Mouse (Mus musculus) hindbrain, embryonic 11.5 days (tissue): Measurements from ENCODE around the gene Ropn1l. TPM values are rescaled to one million over a fixed set of nuclear protein-coding genes. Genes with fewer than 3 reads are reported as not detected.

Source experiments
- ATAC-seq: fragments of 200-750 bp; cut with Nextera tagmentation; 2 replicates; pipeline ENCODE4 v1.8.0; 2017; ENCODE audit warnings: mild to moderate bottlenecking, moderate TSS enrichment, moderate library complexity; ENCODE audit not compliant: low FRiP score
- DNase-seq: peaks from one replicate; pipeline ENCODE4 v3.0.0-alpha.2; 2015; ENCODE audit warnings: low spot score
- H3K27ac ChIP-seq: fragments of 300-500 bp; sonication (generic); 2 replicates; pipeline ENCODE4 v1.5.1; 2014; ENCODE audit warnings: mild to moderate bottlenecking, low read depth, low read length
- H3K27me3 ChIP-seq: fragments of 300-500 bp; sonication (generic); 2 replicates; pipeline ENCODE4 v1.6.1; 2014; ENCODE audit warnings: mild to moderate bottlenecking, low read length, moderate library complexity, mixed read lengths; ENCODE audit not compliant: control insufficient read depth, insufficient read depth
- H3K36me3 ChIP-seq: fragments of 300-500 bp; sonication (generic); 2 replicates; pipeline ENCODE4 v1.6.1; 2014; ENCODE audit warnings: mild to moderate bottlenecking, low read length, moderate library complexity, mixed read lengths; ENCODE audit not compliant: control insufficient read depth, insufficient read depth
- H3K4me1 ChIP-seq: fragments of 300-500 bp; sonication (generic); replicated peaks from 2 replicates; pipeline ENCODE4 v1.6.1; 2014; ENCODE audit warnings: low read length, mixed read lengths; ENCODE audit not compliant: control insufficient read depth, insufficient read depth
- H3K4me2 ChIP-seq: fragments of 300-500 bp; sonication (generic); replicated peaks from 2 replicates; pipeline ENCODE4 v1.6.1; 2014; ENCODE audit warnings: mild to moderate bottlenecking, low read depth, low read length
- H3K4me3 ChIP-seq: fragments of 300-500 bp; sonication (generic); 2 replicates; pipeline ENCODE4 v1.5.1; 2014; ENCODE audit warnings: low read depth, low read length
- H3K9ac ChIP-seq: fragments of 300-500 bp; sonication (generic); 2 replicates; pipeline ENCODE4 v1.6.1; 2014; ENCODE audit warnings: low read depth, low read length
- H3K9me3 ChIP-seq: fragments of 300-500 bp; sonication (generic); 2 replicates; pipeline ENCODE4 v1.6.1; 2016; ENCODE audit warnings: low read length; ENCODE audit not compliant: control insufficient read depth
- WGBS: fragments of 180-500 bp; shearing (Covaris S2); extraction: QIAGEN DNeasy Blood & Tissue Kit; methylation state at CpG from one replicate; pipeline ENCODE4 v1.1.7; 2014; 5-methylcytosine and 5-hydroxymethylcytosine counted together
- polyA plus RNA-seq: library from polyadenylated mRNA; unstranded; fragments of >200 nt; fragmentation: Nextera tagmentation; extraction: Ambion mirVana; gene quantifications from 2 replicates; pipeline ENCODE4 v1.2.1, GENCODE M21; 2014

The Ropn1l gene
- polyA plus RNA-seq, 1 experiment from 2014 or later: 2.7 TPM

DNA sequence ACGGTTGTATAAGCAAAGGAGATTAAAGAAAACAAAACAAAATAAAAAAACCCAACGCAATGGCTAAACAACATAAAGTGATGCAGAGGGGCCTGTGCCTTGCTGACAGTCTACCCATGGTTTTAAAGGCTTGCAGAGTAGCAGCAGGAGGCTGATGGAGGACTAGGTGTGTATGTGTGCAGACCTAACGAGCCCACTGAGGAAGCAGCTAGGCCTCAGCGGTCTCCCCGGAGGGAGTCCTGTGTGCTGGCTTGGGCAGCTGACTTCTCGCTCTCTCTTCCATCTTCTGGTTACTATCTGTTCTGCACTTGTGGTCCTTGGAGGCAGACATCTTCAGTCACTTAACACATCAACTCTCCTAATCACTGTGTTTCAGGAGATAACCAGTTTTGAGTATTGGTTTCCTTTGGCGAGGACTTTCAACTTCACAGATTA lies 1.3 kb upstream of the Ropn1l start:
- 76% methylated on average over 7 of the region's 7 CpGs for WGBS
- H3K27ac ChIP-seq: no peak overlapping the region
- no peaks in the 10 kb centered on the region for H3K27me3 ChIP-seq
- ATAC-seq (no peak), DNase-seq (no peak)
- no peak overlapping the region for H3K4me2 ChIP-seq
- no peaks in the 10 kb centered on the region for H3K4me1 ChIP-seq
- no peak overlapping the region for H3K9ac ChIP-seq
- H3K9me3 ChIP-seq: no peaks in the 10 kb centered on the region
- no peak overlapping the region for H3K4me3 ChIP-seq
- H3K36me3 ChIP-seq: 0 out of 2 replicates have a peak, but pooled peaks cover 3% of the 10 kb centered on the region

DNA sequence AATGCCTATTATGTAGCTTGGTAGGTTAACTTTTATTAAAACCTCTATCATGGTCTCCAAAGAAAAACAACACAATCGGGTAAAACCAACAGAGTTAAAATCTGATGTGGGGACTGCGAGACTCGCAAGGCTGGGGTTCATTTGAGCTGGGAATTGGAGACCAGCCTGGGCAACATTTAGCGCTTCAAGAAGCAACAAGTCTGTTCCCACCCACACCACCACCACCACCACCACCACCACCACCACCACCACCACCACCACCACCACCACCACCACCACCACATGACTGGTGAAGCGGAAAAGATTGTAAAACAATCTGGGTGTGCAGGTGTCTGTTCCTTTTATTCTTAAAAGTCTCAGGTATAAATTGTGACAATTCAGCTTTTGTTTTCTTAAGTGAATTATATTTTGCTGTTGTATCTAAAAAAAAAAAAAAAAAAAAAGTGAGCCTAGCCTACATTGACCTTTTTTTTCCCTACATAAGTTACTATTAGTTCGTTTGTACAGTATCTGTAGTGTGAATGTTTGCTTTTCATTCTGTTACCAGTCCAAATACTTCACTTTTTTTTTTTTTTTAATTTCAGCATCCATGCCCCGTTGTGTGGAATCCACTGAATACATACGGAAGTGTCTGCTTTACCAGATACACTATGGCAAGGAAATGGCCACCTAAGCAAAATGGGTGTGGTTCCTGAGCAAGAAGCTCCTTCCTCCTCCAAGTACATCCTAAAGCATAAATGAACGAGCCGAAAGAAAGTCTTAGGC lies 741 bp upstream of the Ropn1l start:
- ATAC-seq: no peak
- Histone ChIP-seq H3K9me3 (no peaks in the 10 kb centered on the region), H3K4me2 (peak overlapping the region; percentile 60), H3K27ac (no peak overlapping the region), H3K27me3 (no peaks in the 10 kb centered on the region), H3K4me1 (no peaks in the 10 kb centered on the region), H3K36me3 (0 out of 2 replicates have a peak, but pooled peaks cover 3% of the 10 kb centered on the region), H3K4me3 (peak overlapping the region; percentile 48), H3K9ac (no peak overlapping the region)
- no peak for DNase-seq
- 58% methylated on average over 10 of the region's 10 CpGs for WGBS

DNA sequence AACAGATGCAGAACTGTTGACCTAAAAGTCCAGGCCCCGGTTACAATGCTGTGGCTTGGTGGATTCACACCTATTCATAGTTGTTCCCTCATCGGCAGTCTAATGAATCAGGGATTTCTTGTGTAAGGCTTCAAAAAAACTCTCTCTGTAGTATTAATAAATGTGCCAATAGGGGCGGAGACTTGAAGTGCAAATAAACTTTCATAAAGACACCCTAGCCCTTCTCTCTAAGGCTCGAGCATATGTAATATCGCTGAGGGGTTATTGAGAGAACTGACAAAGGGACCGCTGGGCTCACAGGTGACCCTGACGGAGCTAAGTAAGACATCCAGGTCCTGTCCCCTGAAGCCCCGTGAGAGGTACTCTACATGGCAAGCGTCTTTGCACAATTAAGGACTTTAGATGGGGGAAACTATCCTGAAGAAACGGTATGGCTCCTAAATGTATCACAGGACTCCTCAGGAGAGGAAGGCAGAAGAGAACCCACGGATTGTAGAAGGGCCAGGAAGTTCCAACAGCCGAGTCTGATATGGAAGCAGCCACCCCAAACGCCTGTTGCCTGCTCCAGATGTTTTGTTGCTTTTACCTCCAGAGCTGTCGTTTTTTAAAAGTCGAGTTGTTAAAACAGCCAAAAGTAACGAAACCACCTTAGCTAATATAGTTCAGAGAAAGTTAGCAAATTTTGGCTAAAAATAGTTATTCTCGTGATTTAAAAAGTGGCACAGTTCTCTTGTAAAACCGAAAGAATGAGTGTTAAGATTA lies 1.0 kb downstream of the Ropn1l start:
- ATAC-seq (no peak), DNase-seq (peak; percentile 16)
- no peaks in the 10 kb centered on the region for H3K4me1 ChIP-seq
- H3K27me3 ChIP-seq: no peaks in the 10 kb centered on the region
- peak overlapping the region; percentile 61; the same call in 1 of the 2 replicates for H3K9ac ChIP-seq
- 60% methylated on average over 18 of the region's 18 CpGs for WGBS
- H3K4me3 ChIP-seq: peak overlapping the region; percentile 48; the same call in 1 of the 2 replicates
- H3K9me3 ChIP-seq: no peaks in the 10 kb centered on the region
- no peaks in the 10 kb centered on the region for H3K36me3 ChIP-seq
- no peak overlapping the region for H3K27ac ChIP-seq
- peak overlapping the region; percentile 60; the same call in 1 of the 2 replicates for H3K4me2 ChIP-seq

DNA sequence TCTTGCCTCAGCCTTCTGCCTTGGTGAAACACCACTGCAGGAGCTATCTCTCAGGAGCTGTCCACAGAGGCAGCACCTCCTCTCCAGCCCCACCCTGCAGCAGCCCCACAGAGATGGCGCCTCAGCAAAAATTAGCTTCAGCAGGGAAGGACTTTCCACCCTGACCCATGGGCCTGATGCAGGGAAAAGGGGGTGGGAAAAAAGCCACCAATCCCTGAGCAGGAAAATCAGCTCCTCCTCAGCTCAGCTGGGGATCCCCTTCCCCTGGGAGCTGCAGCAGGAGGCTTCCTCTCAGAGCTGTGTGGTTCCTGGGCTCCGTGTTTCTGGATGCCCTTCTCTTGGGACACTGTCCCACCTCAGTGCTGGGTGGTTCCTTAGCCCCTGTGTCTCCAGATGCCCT lies 3.8 kb downstream of the Ropn1l start:
- Histone ChIP-seq H3K27me3 (no peaks in the 10 kb centered on the region), H3K27ac (no peak overlapping the region), H3K4me3 (no peak overlapping the region), H3K9ac (no peak overlapping the region), H3K9me3 (no peaks in the 10 kb centered on the region), H3K36me3 (no peaks in the 10 kb centered on the region), H3K4me2 (no peak overlapping the region), H3K4me1 (no peaks in the 10 kb centered on the region; the same call in 1 of the 2 replicates)
- WGBS: 18% methylated on average over 2 of the region's 2 CpGs
- DNase-seq (no peak), ATAC-seq (no peak)

DNA sequence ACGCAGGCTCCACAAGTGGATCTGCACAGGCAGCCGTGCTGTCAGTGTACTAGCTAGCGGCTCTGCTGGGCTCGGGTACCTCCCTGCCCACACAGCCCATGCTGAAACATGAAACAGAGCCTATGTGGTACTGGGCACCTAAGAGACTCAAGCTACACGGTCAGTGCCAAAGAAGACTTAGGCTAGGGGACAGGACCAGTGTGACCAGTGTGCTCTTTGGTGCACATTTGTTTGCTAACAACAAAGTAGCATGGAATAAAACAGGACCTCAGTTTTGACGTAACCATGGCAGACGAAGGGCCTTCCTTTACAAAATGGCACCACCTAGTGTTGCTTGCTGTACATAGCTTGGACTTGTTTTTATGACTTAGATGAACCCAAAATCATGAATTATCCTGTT lies 6.4 kb downstream of the Ropn1l start:
- Histone ChIP-seq H3K4me3 (no peak overlapping the region), H3K9ac (no peak overlapping the region), H3K27ac (no peak overlapping the region), H3K4me2 (no peak overlapping the region), H3K27me3 (no peaks in the 10 kb centered on the region), H3K9me3 (no peaks in the 10 kb centered on the region), H3K4me1 (no peaks in the 10 kb centered on the region; the same call in 1 of the 2 replicates), H3K36me3 (no peaks in the 10 kb centered on the region)
- DNase-seq (peak; percentile 67), ATAC-seq (peak; percentile 14; the same call in 1 of the 2 replicates)
- WGBS: 49% methylated on average over 7 of the region's 7 CpGs

DNA sequence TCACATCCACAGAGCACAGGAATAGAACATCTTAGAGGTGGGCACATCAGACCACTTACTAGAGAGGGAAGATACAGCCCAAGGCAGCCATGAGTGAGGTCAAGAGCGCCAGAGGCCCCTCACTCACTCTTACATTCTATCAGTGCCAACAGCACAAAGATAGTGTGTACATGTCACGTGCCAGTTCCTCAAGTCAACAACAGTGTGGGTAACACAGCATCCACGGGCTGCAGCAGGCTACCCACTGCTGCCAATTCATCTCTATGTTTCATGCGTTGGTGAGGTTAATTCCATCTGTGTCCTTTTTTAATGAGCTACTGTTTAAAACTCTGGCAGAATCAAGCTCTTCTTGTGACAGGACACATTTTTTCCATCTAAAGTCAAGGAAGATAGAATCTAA lies 10.8 kb downstream of the Ropn1l start:
- Histone ChIP-seq H3K9me3 (no peaks in the 10 kb centered on the region), H3K36me3 (no peaks in the 10 kb centered on the region), H3K9ac (no peak overlapping the region), H3K4me2 (no peak overlapping the region), H3K4me1 (no peaks in the 10 kb centered on the region; the same call in 1 of the 2 replicates), H3K27me3 (no peaks in the 10 kb centered on the region), H3K4me3 (no peak overlapping the region), H3K27ac (no peak overlapping the region)
- ATAC-seq (no peak), DNase-seq (no peak)
- WGBS: 90% methylated on average over 4 of the region's 4 CpGs

DNA sequence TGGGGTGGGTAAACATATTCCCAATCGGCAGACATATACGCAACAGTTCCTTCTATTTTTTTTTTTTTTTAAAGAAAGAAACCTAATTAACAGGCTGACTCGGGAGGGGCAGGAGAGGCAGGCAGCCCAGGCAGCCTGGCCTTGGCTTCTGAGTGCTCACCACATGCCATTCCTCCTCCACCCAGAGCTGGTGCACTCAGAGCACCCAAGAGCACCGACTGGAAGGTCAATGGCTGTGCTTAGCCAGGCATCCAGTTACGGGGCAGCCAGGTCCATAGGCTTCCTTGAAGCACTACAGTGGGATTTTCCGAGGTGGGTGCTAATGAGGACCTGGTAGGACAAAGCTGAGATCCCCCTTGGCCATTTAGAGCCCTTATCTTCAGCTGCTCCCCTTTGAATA lies 11.5 kb downstream of the Ropn1l start:
- Histone ChIP-seq H3K27me3 (no peaks in the 10 kb centered on the region), H3K4me2 (no peak overlapping the region), H3K36me3 (no peaks in the 10 kb centered on the region), H3K4me1 (no peaks in the 10 kb centered on the region; the same call in 1 of the 2 replicates), H3K27ac (no peak overlapping the region), H3K9me3 (no peaks in the 10 kb centered on the region), H3K4me3 (no peak overlapping the region), H3K9ac (no peak overlapping the region)
- ATAC-seq (no peak), DNase-seq (no peak)
- 94% methylated on average over 6 of the region's 6 CpGs for WGBS

DNA sequence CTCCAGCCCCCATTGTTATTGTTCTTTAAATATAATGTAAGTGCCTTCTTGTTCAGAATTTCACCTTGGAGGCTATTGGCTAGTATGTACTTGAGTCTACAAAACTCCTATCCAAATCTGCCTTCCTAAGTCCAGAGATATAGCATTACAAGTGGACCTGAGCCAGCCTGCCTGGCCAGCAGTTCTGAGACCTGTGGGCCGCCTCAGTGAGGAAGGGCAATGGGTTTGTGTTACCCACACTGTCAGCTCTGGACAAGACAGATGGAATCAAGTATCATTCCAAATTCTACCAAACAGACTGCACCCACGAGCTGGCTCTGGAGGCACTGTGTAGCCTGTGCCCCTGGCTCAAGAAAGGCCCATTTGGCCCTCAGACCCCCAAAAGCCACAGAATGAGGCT lies 16.7 kb downstream of the Ropn1l start:
- H3K9ac ChIP-seq: no peak overlapping the region
- no peaks in the 10 kb centered on the region for H3K36me3 ChIP-seq
- no peaks in the 10 kb centered on the region for H3K27me3 ChIP-seq
- WGBS: 84% methylated on average over 2 of the region's 2 CpGs
- H3K4me2 ChIP-seq: no peak overlapping the region
- ATAC-seq (no peak), DNase-seq (no peak)
- H3K4me1 ChIP-seq: no peaks in the 10 kb centered on the region
- no peak overlapping the region for H3K27ac ChIP-seq
- no peak overlapping the region for H3K4me3 ChIP-seq
- no peaks in the 10 kb centered on the region for H3K9me3 ChIP-seq
